Mouse (Mus musculus) embryonic facial prominence, embryonic 15.5 days (tissue): ENCODE data around the gene Hdac7. TPM values are rescaled to one million over a fixed set of nuclear protein-coding genes. Genes with fewer than 3 reads are reported as not detected.

ENCODE experiments used
- ATAC-seq: fragments of 200-750 bp; cut with Nextera tagmentation; 2 replicates; pipeline ENCODE4 v1.8.0; 2017; ENCODE audit warnings: low read depth, moderate TSS enrichment; ENCODE audit not compliant: insufficient number of reproducible peaks, low FRiP score, low TSS enrichment
- H3K27ac ChIP-seq: fragments of 300-500 bp; sonication (generic); replicated peaks from 2 replicates; pipeline ENCODE4 v1.5.1; 2015; ENCODE audit warnings: mild to moderate bottlenecking, inconsistent platforms
- H3K27me3 ChIP-seq: fragments of 300-500 bp; sonication (generic); 2 replicates; pipeline ENCODE4 v1.6.1; 2015; ENCODE audit warnings: inconsistent platforms
- H3K36me3 ChIP-seq: fragments of 300-500 bp; sonication (generic); 2 replicates; pipeline ENCODE4 v1.6.1; 2015; ENCODE audit warnings: mild to moderate bottlenecking, inconsistent platforms
- H3K4me1 ChIP-seq: fragments of 300-500 bp; sonication (generic); 2 replicates; pipeline ENCODE4 v1.6.1; 2015; ENCODE audit warnings: inconsistent platforms
- H3K4me2 ChIP-seq: fragments of 300-500 bp; sonication (generic); replicated peaks from 2 replicates; pipeline ENCODE4 v1.6.1; 2015; ENCODE audit warnings: mild to moderate bottlenecking, inconsistent platforms
- H3K4me3 ChIP-seq: fragments of 300-500 bp; sonication (generic); replicated peaks from 2 replicates; pipeline ENCODE4 v1.5.1; 2015; ENCODE audit warnings: mild to moderate bottlenecking, inconsistent platforms
- H3K9ac ChIP-seq: fragments of 300-500 bp; sonication (generic); 2 replicates; pipeline ENCODE4 v1.6.1; 2015; ENCODE audit warnings: inconsistent platforms
- H3K9me3 ChIP-seq: fragments of 300-500 bp; sonication (generic); replicated peaks from 2 replicates; pipeline ENCODE4 v1.6.1; 2016; ENCODE audit warnings: inconsistent platforms
- WGBS: fragments of 180-500 bp; shearing (Covaris S2); methylation state at CpG from one replicate; pipeline ENCODE4 v1.1.7; 2015; 5-methylcytosine and 5-hydroxymethylcytosine counted together
- polyA plus RNA-seq: library from polyadenylated mRNA; unstranded; fragments of >200 nt; fragmentation: Nextera tagmentation; extraction: Ambion mirVana; gene quantifications from 2 replicates; pipeline ENCODE4 v1.2.1, GENCODE M21; 2015

Gene Hdac7
- 37.6 and 37.9 TPM in 2 replicates for polyA plus RNA-seq

DNA sequence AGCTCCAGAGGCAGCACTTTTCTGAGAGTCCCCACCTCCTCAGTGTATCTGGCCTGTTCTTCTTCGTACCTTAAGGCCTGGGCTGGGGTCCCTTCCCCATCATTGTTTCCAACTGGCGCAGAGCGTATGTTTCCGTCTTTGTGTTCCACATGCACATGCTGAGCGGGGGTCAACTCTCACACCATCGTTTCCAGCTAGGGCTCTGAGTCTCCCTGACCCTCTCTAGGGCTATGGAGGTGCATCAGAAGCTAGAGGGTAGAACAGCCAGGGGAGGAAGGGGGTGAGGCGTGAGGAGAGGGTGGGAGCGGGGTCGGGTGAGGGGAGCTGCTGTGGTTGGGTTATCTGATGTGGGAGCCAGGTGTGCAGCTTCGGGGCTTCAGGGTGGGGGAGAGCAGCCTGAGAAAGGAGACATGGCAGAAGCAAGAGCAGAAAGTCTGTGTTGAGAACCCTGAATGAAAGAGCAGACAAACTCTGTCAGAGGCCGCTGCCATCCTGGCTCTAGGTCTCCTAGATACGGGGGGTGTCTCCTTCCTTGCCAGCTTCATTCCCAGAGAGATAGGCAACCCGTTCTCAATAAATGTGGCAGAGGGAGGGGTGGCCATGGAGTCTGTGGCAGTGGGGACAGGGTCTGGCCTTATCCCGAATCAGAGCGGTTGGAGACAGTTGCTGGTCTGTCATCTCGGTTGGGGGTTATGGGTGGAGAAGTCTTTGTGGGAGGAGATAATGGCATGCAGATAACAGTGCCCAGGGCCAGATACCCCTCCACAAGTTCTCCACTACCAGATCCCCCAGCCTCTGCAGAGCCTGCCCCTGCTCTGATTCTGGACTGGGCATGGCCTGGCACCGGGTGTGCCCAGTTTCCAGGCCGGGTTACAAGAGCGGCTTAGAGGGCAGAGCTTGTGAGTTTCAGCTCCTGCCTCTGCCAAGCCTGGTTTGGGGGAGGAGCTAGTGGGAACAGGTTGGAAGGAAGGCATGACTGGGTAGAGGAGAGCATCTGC lies at the start of gene Hdac7:
Gene Hdac7, minus strand, starts transcription at position 466 of the 998 bp plus-strand sequence.
- no peaks in the 10 kb centered on the region for H3K36me3 ChIP-seq
- no peaks in the 10 kb centered on the region for H3K27me3 ChIP-seq
- peaks cover 21% of the 10 kb centered on the region for H3K4me1 ChIP-seq
- no peak within 1 kb of the TSS for H3K9ac ChIP-seq
- no peak within 1 kb of the TSS for H3K4me2 ChIP-seq
- no peak within 1 kb of the TSS for H3K27ac ChIP-seq
- no peak for ATAC-seq
- H3K4me3 ChIP-seq: no peak within 1 kb of the TSS
- H3K9me3 ChIP-seq: no peaks in the 10 kb centered on the region
- 73% methylated on average over 19 of the region's 19 CpGs for WGBS

GRCm38 (mm10) chr15:97892506-97892905 lies 48.2 kb upstream of the Hdac7 start:
- Histone ChIP-seq H3K36me3 (no peaks in the 10 kb centered on the region), H3K4me3 (no peak overlapping the region), H3K27ac (no peak overlapping the region), H3K27me3 (no peaks in the 10 kb centered on the region), H3K4me2 (no peak overlapping the region), H3K4me1 (peaks cover 18% of the 10 kb centered on the region), H3K9ac (no peak overlapping the region), H3K9me3 (no peaks in the 10 kb centered on the region)
- WGBS: 52% methylated on average over 8 of the region's 8 CpGs
- no peak for ATAC-seq

- Histone ChIP-seq H3K4me2 (no peak overlapping the region), H3K9ac (no peak overlapping the region), H3K9me3 (no peaks in the 10 kb centered on the region), H3K27me3 (no peaks in the 10 kb centered on the region), H3K4me3 (no peak overlapping the region), H3K4me1 (peaks cover 5% of the 10 kb centered on the region; the same call in 1 of the 2 replicates), H3K36me3 (no peaks in the 10 kb centered on the region), H3K27ac (no peak overlapping the region)
- WGBS: 91% methylated on average over 10 of the region's 10 CpGs
- no peak for ATAC-seq
Measured at GRCm38 (mm10) chr15:97890450-97890849, 46.1 kb upstream of the Hdac7 start.

- Histone ChIP-seq H3K27me3 (no peaks in the 10 kb centered on the region), H3K4me1 (peaks cover 5% of the 10 kb centered on the region; the same call in 1 of the 2 replicates), H3K36me3 (no peaks in the 10 kb centered on the region), H3K4me2 (no peak overlapping the region), H3K9ac (no peak overlapping the region), H3K4me3 (no peak overlapping the region), H3K9me3 (no peaks in the 10 kb centered on the region), H3K27ac (no peak overlapping the region)
- ATAC-seq: no peak
- WGBS: 60% methylated on average over 11 of the region's 11 CpGs
Measured at GRCm38 (mm10) chr15:97890017-97890416, 45.7 kb upstream of the Hdac7 start.

- peaks cover 5% of the 10 kb centered on the region; the same call in 1 of the 2 replicates for H3K4me1 ChIP-seq
- 70% methylated on average over 10 of the region's 10 CpGs for WGBS
- no peak overlapping the region for H3K9ac ChIP-seq
- no peak overlapping the region for H3K4me2 ChIP-seq
- no peaks in the 10 kb centered on the region for H3K36me3 ChIP-seq
- H3K4me3 ChIP-seq: no peak overlapping the region
- no peak for ATAC-seq
- H3K27ac ChIP-seq: no peak overlapping the region
- no peaks in the 10 kb centered on the region for H3K9me3 ChIP-seq
- H3K27me3 ChIP-seq: no peaks in the 10 kb centered on the region
Measured at GRCm38 (mm10) chr15:97887541-97888016, 43.3 kb upstream of the Hdac7 start.

DNA sequence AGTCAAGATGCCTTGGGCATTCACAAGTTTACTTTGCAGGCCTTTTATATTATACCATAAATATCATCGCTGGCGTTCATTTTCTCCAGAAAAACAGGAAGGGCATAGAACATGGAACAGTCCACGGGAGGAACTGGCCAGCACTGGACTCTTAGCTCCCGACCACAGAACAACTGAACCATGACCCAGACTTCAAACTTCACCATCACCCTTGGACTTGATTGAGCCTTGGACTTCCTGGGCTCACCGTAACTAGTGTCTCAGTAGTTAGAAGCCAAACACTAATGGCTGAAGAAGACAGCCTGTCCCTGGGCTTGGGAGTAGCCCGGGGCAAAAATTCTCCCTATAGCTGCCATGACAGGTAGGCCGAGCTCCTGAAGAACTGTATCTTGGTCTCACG lies 37.1 kb upstream of the Hdac7 start:
- Histone ChIP-seq H3K27ac (no peak overlapping the region), H3K36me3 (no peaks in the 10 kb centered on the region), H3K9ac (no peak overlapping the region), H3K4me2 (no peak overlapping the region), H3K4me3 (no peak overlapping the region), H3K9me3 (no peaks in the 10 kb centered on the region), H3K27me3 (no peaks in the 10 kb centered on the region), H3K4me1 (peaks cover 3% of the 10 kb centered on the region; the same call in 1 of the 2 replicates)
- ATAC-seq: no peak
- WGBS: 87% methylated on average over 8 of the region's 8 CpGs

- H3K9ac ChIP-seq: no peak overlapping the region
- H3K36me3 ChIP-seq: no peaks in the 10 kb centered on the region
- H3K4me2 ChIP-seq: no peak overlapping the region
- no peaks in the 10 kb centered on the region for H3K9me3 ChIP-seq
- no peak overlapping the region for H3K4me3 ChIP-seq
- no peak overlapping the region for H3K27ac ChIP-seq
- H3K27me3 ChIP-seq: no peaks in the 10 kb centered on the region
- WGBS: 79% methylated on average over 9 of the region's 9 CpGs
- no peak for ATAC-seq
- peaks cover 7% of the 10 kb centered on the region; the same call in 1 of the 2 replicates for H3K4me1 ChIP-seq
Measured at GRCm38 (mm10) chr15:97880441-97880840, 36.1 kb upstream of the Hdac7 start.

DNA sequence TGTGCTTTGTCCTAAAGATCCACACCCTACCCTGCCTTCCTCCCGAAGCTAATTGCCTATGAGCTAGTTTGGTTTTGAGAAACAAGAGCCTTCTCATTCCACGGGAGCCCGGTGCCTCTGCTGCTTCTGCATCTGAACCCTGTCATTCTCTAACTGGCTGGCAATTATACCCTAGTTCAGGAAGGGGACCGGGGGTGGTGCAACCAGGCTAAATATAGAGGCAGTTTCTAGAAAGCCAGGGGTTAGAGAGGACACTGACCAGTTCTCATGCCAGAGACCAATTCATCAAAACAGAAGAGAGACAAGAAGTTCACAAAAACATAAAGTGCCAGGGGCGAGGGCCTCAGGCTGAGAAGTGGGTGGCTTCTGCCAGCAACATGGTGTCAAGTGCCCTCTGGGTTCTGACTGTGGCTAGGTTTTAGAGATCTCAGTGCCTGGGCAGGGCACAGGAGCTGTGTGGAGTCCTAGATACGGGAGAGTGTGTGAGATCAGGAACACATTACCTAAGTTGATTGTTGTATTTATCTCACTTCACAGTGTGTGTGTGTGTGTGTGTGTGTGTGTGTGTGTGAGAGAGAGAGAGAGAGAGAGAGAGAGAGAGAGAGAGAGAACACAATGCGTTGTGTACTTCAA lies 34.5 kb upstream of the Hdac7 start:
- ATAC-seq: 0 out of 2 replicates have a peak, but pooled peaks have one; percentile 44
- 40% methylated on average over 7 of the region's 7 CpGs for WGBS

GRCm38 (mm10) chr15:97875784-97876183 lies 31.5 kb upstream of the Hdac7 start:
- Histone ChIP-seq H3K4me3 (no peak overlapping the region), H3K27ac (no peak overlapping the region), H3K9ac (no peak overlapping the region), H3K36me3 (no peaks in the 10 kb centered on the region), H3K27me3 (no peaks in the 10 kb centered on the region), H3K4me1 (peaks cover 9% of the 10 kb centered on the region; the same call in 1 of the 2 replicates), H3K9me3 (no peaks in the 10 kb centered on the region), H3K4me2 (no peak overlapping the region)
- ATAC-seq: no peak
- WGBS: 73% methylated on average over 8 of the region's 8 CpGs

More for the DNA sequence above, 34.5 kb upstream of the Hdac7 start:
- H3K4me2 ChIP-seq: no peak overlapping the region
- H3K9ac ChIP-seq: no peak overlapping the region
- H3K27ac ChIP-seq: no peak overlapping the region
- no peaks in the 10 kb centered on the region for H3K36me3 ChIP-seq
- peaks cover 9% of the 10 kb centered on the region; the same call in 1 of the 2 replicates for H3K4me1 ChIP-seq
- H3K9me3 ChIP-seq: no peaks in the 10 kb centered on the region
- no peaks in the 10 kb centered on the region for H3K27me3 ChIP-seq
- H3K4me3 ChIP-seq: no peak overlapping the region

DNA sequence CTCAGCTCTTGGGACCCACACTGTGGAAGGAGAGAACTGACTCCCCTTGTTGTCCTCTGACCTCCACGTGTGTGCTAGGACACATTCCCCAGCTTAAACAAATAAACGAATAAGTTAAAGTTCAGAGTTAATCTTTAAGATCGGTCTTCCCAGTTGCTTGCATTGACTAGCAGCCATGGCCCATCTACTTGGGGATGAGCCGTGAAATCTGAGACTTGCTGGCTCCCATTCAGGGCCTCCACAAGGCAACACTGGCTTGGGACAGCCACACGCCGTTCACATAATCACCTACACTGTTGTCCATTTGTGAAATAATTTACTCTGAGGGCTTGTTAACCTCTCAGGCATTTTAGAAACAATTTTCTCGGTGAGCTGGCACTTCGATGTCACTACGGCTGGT lies 29.4 kb upstream of the Hdac7 start:
- no peak for ATAC-seq
- Histone ChIP-seq H3K27ac (no peak overlapping the region), H3K4me3 (no peak overlapping the region), H3K9me3 (no peaks in the 10 kb centered on the region), H3K9ac (no peak overlapping the region), H3K4me2 (no peak overlapping the region), H3K36me3 (no peaks in the 10 kb centered on the region), H3K27me3 (no peaks in the 10 kb centered on the region), H3K4me1 (peaks cover 9% of the 10 kb centered on the region; the same call in 1 of the 2 replicates)
- 66% methylated on average over 9 of the region's 9 CpGs for WGBS

DNA sequence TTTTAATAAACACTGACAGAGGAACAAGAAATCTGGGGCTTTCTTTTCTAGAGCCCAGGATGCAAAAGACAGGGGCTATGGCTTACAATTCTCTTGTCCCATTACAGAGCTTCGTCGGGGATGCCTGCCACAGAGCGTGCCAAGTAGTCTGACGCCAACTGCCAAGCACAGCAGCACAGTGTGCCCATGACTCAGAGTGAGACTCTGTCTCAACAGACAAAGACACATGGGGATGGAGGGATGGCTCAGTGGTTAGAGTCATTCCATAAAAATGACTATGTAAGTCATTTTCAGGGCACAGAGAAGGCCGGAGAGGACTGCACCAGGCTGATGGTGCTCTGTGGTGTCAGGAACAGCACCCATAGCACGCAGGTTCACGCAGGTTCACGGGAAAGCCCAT lies 27.9 kb upstream of the Hdac7 start:
- Histone ChIP-seq H3K27me3 (no peaks in the 10 kb centered on the region), H3K36me3 (no peaks in the 10 kb centered on the region), H3K9ac (no peak overlapping the region), H3K4me1 (peaks cover 7% of the 10 kb centered on the region; the same call in 1 of the 2 replicates), H3K4me2 (no peak overlapping the region), H3K9me3 (no peaks in the 10 kb centered on the region), H3K27ac (no peak overlapping the region), H3K4me3 (no peak overlapping the region)
- no peak for ATAC-seq
- whole genome bisulfite sequencing: 96% methylated on average over 8 of the region's 8 CpGs
